Mouse (Mus musculus) right cerebral cortex, postnatal 36 days (tissue): ENCODE results near the gene Eme1.
"Not testable (repeated sequence)": the region's sequence is repeated elsewhere in the genome, so short reads cannot be mapped to it uniquely, and the experiment has no call there.

Experiments
- DNase-seq, 2 experiments: peaks; one replicate each; pipeline ENCODE4 v3.0.0; 2022; ENCODE audit warnings: low spot score in 2 of 2, mixed read lengths in 1 of 2

The Eme1 gene

DNA sequence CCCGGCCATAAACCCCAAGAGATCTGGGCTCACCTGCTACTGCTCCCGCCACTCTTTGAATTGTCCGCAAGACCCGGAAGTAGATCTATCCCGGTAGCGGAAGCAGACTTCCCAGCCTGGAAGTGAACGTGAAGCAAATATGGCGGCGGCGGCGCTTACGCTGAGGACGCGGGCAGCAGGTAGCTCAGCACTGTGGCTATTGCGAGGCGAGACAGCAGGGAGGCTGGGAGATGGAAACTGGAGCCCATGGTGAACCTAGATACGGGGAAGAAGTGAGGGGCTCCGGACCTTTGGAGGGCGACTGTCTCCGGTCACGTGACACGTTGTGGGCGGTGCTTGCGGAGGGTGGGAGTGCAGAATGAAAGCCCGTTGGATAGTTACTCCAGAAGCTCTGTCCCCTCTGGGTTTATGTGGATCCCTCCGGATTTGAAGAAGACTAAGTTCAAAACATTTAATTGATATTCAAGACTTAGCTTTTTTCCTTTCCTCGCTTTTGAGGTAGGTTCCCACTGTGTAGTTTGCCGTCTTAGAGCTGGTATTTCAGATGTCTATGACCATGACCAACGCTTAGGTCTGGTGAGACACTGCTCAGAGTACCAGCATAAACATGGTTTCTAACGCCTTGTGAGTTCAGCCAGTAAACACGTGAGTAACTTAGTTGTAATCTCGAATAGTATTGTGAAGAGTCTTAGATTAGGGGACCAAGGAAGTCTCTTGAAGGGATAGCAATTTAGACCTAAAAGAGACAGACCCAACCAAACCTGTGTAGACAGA, at the start of gene Eme1, which contains the start of gene Mrpl27:
Eme1 (minus strand) TSS at position 302 of the 774 bp plus-strand sequence.
Mrpl27 (plus strand) TSS at position 105 of the 774 bp plus-strand sequence.
- DNase-seq: peak; percentile 77 to 80

DNA sequence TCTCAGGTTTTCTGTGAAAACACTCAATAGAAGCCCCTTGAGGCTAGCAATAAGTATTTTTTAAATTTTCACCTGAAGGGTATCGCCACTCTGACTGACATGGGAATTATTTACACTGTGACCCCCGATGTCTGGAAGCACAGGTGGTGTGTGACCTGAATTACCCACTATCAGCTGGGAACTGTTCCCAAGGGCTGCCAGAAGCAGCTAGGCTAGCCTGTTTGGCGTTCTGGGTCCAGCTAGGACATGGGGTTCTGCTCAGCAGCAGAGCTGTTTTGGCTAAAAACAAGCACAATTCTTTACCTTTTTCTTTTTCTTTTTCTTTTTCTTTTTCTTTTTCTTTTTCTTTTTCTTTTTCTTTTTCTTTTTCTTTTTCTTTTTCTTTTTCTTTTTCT, 48.4 kb upstream of the Eme1 start:
- DNase-seq: no peak

DNA sequence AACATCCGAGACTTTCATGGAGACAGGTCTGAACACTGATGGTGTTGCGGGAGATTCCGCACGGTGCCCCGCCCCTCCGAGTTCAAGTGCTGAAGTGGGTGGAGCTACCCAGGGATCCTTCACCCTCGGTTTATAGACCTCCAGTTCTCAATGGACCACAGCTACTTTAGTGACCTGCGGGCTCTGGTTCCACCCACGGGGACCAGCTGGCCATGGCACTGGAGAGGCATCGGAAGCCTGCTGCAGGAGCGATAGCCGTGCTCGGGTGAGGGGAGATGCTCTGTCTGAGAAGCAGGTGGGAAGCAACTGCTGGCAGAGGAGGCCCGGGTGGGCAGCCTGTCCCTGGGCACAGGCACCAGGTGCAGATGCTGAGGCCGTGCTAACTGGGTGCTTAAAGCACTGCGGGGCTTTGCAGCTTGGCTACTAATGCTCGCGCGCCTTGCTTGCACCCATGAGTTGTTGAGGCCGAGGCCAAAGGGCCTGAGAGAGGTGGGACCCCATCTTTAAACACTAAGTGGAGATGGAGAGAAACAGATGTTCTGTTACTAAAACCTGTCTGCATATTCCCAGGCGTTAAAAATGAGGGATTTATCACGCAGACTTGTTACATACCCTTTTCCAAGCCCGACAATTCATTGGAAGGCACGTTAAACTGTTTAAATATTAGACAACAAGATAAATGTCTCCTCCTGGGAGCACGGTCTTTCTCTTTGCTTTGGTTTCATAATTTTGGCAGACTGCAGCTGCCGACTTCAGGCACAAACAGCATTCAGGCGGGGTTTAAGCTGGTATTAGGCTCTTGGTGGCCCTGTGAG, 47.8 kb upstream of the Eme1 start:
- DNase-seq: no peak

DNA sequence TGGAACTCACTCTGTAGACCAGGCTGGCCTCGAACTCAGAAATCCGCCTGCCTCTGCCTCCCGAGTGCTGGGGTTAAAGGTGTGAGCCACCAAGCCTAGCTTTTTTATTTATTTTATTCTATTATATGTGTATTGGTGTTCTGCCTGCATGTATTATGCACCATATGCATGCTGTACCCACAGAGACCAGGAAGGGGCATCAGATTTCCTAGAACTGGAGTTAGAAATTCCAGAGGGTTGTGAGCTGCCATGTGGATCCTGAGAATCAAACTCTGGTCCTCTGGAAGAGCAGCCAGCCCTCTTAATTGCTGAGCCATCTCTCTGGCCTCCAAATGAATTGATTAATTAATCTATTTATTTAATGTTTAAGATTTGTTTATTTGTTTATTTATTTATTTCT, 45.6 kb upstream of the Eme1 start:
- DNase-seq: no peak

GRCm38 (mm10) chr11:94697703-94698464, 44.1 kb upstream of the Eme1 start:
- no peak for DNase-seq

- no peak for DNase-seq
Measured at GRCm38 (mm10) chr11:94697140-94697539, 43.4 kb upstream of the Eme1 start.

DNA sequence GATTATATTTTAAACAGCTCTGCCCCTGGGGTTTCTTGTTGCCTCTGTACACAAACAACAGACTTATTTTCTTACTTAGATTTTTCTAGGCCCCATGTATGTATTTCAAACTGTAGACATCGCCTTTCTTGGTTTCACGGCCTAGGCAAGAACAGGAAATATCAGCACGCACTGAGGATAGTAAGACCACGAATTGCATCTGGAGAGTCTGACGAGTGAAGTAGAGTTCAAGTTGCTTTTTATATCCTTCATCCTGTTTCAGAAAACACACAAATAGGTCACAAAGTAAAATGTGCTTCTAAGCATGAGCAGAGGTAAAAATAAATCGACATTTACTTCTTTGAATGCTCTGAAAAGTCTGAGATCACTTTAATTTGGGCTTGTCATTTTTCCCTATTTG, 41.7 kb upstream of the Eme1 start:
- no peak for DNase-seq

DNA sequence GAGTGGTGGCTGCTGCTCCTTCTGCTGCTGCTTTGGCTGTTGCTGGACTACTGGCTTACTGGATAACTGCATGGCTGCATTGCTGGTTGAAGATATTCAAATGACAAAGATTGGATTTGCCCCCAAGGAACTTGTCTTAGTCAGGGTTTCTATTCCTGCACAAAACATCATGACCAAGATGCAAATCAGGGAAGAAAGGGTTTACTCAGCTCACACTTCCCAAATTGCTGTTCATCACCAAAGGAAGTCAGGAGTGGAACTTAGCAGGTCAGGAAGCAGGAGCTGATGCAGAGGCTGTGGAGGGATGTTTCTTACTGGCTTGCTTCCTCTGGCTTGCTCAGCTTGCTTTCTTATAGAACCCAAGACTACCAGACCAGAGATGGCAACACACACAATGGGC, 38.7 kb upstream of the Eme1 start:
- DNase-seq: not testable (repeated sequence)

DNA sequence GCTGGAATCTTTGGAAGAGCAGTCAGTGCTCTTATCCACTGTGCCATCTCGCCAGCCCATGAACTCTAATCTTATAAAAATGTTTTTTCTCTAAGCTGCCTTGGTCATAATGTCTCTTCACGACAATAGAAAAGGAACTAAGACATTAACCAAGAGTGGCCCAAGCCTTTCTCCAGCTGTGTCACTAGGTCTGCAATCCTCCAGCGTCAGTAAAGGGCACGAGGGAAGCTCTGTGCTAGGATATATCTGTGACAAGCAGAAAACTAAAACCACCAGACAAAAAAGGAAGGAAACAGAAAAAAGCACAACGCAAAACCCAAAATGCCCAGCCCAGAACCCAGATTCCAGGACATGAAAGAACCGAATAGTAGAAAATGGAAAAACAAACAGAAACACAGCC, 33.4 kb upstream of the Eme1 start:
- no peak for DNase-seq

- no peak for DNase-seq
Measured at GRCm38 (mm10) chr11:94682427-94682826, 28.7 kb upstream of the Eme1 start.

DNA sequence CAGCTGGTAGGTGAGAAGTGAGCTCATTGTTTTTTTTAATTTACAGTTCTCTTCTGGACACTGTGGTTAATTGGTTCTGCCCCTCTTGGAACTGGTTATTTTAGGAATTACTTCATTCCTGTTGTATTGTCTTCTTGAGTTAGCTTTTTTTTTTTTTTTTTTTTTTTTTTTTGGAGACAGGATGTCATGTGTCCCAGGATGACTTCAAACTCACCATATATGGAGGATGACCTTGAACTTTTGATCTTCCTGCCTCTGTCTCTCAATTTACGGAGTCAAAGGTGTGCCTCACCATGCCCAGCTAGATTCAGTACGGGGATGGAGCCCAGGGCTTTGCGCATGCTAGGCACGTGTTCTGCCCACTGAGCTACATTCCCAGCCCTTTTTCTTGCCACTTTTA, 27.9 kb upstream of the Eme1 start:
- DNase-seq: no peak

DNA sequence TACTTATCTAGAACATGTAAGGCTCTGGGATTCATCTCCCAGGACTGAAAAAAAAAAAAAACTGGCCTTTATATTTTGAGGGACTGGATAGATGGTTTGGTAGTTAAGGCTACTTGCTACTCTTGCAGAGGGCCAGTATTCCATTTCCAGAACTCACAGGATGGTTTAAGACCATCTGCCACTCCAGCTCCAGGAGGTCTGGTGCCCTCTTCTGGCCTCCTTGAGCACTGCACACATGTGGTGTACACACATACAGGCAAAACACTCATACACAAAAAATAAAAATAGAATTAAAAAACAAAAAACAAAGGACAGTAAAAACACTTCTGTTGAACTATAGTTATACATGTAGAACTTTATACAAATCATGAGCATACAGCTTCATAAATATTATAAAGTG, 26.9 kb upstream of the Eme1 start:
- no peak for DNase-seq

DNA sequence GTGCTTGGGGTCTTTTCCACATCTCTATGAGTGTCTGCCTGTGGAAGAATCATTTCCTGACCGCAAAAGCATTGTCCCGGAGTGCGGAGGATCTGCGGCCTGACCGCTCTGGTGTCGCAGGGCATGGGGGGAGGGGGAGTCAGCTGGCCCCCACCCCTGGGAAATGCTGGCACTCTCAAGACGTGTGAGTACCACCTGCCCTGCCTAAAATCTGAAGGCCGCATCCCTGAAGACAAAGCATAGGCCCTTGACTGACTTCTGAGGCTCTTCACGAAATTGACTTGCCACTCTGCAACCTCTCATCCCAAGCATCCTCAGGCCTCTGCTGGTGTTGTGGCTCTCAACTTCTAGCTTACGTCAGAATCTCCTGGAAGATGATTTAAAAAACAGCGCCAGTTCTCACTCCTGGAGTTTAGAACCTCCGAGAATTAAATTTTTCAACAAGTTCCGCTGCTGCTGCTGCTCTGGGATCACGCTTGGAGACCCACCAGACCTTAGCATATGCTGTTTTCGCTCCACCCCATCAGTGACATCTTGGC, 23.9 kb upstream of the Eme1 start:
- no peak for DNase-seq

DNA sequence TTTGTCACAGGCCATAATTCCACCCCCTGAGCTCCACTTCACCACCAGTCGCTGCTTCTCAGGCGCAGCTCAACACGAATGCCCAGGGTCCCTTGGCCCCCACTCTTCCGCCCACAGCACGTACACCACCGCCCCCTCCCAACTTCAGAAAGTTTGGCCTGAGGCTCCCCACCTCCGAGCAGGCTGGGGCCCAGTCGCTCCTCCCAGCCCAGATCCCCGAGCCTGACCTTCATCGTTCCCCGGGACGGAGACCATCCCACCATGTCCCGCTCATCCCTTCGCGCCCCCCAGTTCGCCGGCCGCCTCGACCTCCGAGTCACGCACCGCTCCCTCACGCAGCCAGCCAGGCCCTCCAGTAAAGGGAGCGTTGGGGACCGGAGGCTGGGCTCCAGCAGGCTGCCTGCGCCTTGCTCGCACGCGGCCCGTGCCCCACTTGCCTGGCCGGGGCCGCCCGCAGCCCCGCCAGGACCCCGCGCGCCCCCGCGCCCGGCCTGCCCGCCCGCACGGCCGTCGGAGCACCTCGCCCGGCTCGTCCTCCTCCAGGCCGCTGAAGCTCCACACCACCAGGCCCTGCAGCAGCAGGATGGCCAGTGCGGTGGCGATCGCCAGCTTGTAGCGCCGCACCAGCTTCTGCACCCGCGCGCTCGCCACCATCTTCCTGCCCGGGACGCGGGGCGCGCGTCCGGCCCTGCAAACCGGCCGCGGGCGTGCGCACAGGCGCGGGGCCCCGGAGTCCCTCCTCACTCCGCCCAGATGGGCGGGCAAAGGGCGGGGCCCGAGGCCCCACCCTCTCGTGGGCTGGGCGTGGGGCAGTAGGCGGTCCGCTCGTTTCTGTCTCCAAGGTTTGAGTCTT, 23.2 kb upstream of the Eme1 start, which contains the start of gene Xylt2:
Xylt2 (minus strand) TSS at position 762 of the 853 bp plus-strand sequence.
- DNase-seq: peak; percentile 78 to 81

DNA sequence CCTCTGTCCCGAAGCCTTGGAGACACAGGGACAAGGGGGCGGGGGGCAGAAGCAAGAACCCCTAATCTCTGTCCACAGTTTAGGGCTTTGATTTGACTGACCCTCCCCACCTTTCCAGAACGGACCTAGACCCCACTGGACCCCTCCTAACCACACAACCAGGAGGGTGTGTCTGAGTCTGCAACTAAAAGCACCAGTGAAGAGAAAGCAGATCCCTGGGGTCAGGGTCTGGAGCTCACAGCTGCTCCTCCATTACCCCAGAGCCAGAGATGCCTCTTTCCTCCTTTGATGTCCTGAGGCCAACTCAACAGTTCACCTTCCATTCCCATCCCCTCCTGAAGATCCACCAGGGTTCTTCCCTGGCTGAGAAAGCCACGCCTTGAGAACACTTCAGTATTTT, 22.5 kb upstream of the Eme1 start:
- DNase-seq: no peak

DNA sequence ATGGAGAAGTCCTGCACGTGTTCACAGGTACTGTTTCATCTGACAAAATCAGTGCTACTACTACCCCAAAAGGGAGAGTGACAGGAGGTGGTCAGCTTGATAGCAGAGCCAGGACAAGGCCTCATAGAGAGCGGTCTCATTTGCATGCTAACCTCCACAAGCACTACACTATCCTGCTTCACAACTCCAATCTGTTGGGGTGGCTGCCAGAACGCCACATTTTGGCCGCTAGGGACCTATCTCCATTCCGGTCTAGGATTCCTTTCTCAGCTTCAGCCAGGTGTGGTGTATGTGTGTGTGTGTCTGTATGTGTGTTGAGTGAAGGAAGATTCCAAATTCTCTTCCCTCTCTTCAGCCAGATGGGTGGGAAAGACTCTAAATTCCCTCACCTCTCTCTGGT, 21.7 kb upstream of the Eme1 start:
- no peak for DNase-seq

DNA sequence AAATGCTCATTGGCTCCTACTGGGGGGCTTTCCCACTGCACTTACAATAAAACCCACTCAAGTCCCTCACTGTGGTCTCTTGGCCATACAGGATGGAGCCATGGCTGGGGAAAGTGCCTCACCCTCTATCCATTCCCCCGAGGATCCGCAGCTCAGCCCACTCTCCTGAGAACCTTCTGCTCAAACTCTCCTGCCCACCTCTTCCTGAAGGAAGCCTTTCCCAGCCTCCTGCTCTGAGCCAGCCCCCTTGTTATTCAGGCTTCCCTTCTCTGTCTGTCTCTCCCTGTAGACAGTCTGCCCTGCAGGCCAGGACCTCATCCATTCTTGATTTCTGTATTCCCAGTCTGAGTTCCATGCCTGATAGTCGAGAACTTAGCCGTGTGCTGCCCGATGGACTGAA, 21.2 kb upstream of the Eme1 start:
- DNase-seq: no peak

DNA sequence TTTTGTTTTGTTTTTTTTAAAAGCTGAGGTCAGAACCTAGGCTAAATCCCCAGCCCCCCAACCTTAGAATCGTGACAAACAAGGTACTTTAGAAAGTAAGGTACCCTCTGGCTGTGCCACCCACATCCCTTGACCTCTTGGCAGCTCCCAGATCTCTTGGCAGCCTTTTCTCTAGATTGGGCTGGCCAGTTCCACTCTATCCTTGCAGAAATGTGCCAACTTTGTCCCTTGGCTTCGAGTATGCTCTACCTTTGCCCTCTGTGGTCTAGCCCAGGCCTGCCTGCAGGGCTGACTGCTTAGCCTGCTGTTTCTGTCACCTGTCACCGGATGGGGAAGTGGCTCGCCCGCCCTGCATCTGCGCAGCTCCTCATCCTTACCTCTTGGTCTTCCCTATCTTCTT, 11.5 kb upstream of the Eme1 start:
- no peak for DNase-seq

GRCm38 (mm10) chr11:94661344-94661743, 7.6 kb upstream of the Eme1 start:
- no peak for DNase-seq

GRCm38 (mm10) chr11:94652973-94653372, 791 bp downstream of the Eme1 start:
- no peak for DNase-seq

DNA sequence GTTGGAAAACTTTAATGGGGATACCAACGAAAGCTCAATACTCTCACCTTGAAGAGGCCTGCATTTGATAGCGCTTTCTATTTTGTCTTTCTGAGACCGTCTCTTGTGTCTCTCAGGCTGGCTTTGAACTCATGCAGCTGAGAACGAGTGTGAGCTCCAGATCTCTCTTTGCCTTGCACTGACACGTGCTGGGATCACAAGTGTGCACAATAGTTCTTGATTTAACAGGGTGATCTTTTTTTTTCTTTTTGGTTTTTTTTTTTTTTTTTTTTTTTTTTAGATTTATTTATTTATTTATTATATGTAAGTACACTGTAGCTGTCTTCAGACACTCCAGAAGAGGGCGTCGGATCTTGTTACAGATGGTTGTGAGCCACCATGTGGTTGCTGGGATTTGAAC, 2.5 kb downstream of the Eme1 start:
- not testable (repeated sequence) for DNase-seq
